Mouse (Mus musculus): ENCODE measurements around the gene Fam167b. TPM values are rescaled to one million over a fixed set of nuclear protein-coding genes. Genes with fewer than 3 reads are reported as not detected.

The Fam167b gene
- 1.6 and 3.6 TPM in 2 replicates for polyA plus RNA-seq (2016; fragmentation: Nextera tagmentation; extraction: Ambion mirVana)

DNA sequence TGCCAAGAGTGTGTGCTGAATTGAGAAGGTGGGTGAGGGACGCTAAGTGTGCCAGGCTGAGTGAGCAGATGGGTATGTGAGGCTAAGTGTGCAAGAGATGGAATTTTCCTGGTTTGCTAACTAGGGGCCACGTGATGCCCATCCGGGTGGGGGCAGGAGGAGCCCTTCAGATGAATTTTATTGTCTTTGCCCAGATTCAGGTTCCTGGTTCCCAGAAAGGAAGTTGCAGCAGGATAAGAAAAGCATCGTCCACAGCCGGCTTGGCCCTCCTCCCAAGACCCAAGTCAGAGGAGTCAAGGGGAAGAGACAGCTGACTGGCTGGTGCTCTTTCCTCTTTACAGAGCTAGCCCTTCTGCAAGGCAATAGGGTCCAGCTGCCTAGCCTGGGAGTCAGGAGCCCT is at the start of gene Fam167b:
Gene Fam167b (minus strand): TSS at position 84 of the 400 bp plus-strand sequence.
- peak within 1 kb of the TSS; percentile 43; the same call in 1 of the 2 replicates for H3K27ac ChIP-seq
- peaks cover 8% of the 10 kb centered on the region for H3K4me1 ChIP-seq
- no peaks in the 10 kb centered on the region for H3K36me3 ChIP-seq
- WGBS: 67% methylated on average over 5 of the region's 5 CpGs
- H3K27me3 ChIP-seq (ENCODE audit: insufficient read depth, poor library complexity, severe bottlenecking): peaks cover 10% of the 10 kb centered on the region; the same call in 1 of the 2 replicates
- H3K4me3 ChIP-seq: no peak within 1 kb of the TSS
- no peaks in the 10 kb centered on the region for H3K9me3 ChIP-seq
- DNase-seq (ENCODE audit: low spot score): no peak

DNA sequence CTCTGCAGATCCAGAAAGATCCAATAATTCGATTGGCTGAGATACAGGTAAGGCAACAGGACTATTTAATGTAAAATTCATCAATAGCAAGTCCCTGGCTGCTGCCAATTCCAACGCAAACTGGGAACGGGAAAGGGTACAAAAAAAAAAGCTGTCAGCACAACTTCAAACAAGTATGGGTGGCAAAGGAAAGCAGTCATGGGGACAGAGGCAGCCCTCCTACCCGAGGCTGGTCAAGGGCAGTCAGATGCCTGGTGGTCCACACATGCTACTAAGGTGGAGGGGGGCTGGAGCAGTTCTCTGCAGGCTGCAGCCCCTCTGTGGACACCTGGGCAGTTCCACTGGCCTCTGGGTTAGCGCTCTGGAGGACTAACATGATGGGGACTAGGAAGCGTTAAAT is 47.7 kb upstream of the Fam167b start:
- DNase-seq (ENCODE audit: low spot score): no peak
- peaks cover 56% of the 10 kb centered on the region for H3K36me3 ChIP-seq
- H3K4me1 ChIP-seq: peaks cover 35% of the 10 kb centered on the region
- 77% methylated on average over 6 of the region's 6 CpGs for WGBS
- no peaks in the 10 kb centered on the region for H3K27me3 ChIP-seq (ENCODE audit: insufficient read depth, poor library complexity, severe bottlenecking)
- H3K27ac ChIP-seq: no peak overlapping the region
- H3K4me3 ChIP-seq: no peak overlapping the region
- H3K9me3 ChIP-seq: no peaks in the 10 kb centered on the region

DNA sequence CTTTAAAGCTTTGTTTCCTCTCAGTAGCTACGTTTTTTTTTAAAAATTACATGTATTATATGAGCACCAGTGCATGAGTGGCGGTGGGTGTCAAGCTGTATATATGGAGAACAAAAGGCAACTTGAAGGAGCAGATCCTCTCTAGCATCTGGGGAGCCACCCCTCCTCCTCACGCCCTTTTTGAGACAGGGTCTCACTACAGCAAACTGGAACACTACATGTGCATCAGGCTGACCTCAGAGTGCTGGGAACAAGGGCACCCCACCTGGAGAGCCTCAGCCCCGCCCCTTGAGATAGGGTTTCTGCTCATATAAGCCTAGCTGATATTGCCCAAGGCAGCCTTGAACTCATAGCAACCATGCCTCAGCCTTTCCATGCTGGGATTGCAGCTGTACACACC is 47.1 kb upstream of the Fam167b start:
- H3K27me3 ChIP-seq (ENCODE audit: insufficient read depth, poor library complexity, severe bottlenecking): no peaks in the 10 kb centered on the region
- peak overlapping the region; percentile 76; the same call in 1 of the 2 replicates for H3K4me3 ChIP-seq
- 37% methylated on average over 4 of the region's 4 CpGs for WGBS
- peaks cover 35% of the 10 kb centered on the region for H3K4me1 ChIP-seq
- no peaks in the 10 kb centered on the region for H3K9me3 ChIP-seq
- DNase-seq (ENCODE audit: low spot score): no peak
- peaks cover 53% of the 10 kb centered on the region for H3K36me3 ChIP-seq
- peak overlapping the region; percentile 89; the same call in 1 of the 2 replicates for H3K27ac ChIP-seq

DNA sequence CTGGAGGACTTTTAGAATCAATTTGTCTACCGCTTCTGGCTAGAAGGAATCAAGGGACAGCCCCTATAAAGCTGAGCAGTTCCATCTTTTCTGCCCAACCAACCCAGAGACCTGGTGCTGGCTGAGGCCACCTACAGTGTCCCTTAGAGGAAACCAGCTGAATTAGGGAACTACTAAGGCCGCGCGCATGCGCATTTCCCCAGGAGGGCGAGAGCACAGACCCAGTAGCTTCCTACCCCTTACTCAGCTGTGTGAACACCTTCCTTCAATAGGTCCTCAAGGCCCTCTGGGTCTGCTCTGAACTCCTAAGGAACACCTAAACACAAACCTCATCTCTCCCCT is 46.7 kb upstream of the Fam167b start:
- Histone ChIP-seq H3K4me3 (peak overlapping the region; percentile 76), H3K4me1 (peaks cover 35% of the 10 kb centered on the region), H3K27ac (peak overlapping the region; percentile 89), H3K9me3 (no peaks in the 10 kb centered on the region), H3K36me3 (peaks cover 48% of the 10 kb centered on the region), H3K27me3 (ENCODE audit: insufficient read depth, poor library complexity, severe bottlenecking) (no peaks in the 10 kb centered on the region)
- peak; percentile 88 for DNase-seq (ENCODE audit: low spot score)
- 2% methylated on average over 6 of the region's 6 CpGs for WGBS

DNA sequence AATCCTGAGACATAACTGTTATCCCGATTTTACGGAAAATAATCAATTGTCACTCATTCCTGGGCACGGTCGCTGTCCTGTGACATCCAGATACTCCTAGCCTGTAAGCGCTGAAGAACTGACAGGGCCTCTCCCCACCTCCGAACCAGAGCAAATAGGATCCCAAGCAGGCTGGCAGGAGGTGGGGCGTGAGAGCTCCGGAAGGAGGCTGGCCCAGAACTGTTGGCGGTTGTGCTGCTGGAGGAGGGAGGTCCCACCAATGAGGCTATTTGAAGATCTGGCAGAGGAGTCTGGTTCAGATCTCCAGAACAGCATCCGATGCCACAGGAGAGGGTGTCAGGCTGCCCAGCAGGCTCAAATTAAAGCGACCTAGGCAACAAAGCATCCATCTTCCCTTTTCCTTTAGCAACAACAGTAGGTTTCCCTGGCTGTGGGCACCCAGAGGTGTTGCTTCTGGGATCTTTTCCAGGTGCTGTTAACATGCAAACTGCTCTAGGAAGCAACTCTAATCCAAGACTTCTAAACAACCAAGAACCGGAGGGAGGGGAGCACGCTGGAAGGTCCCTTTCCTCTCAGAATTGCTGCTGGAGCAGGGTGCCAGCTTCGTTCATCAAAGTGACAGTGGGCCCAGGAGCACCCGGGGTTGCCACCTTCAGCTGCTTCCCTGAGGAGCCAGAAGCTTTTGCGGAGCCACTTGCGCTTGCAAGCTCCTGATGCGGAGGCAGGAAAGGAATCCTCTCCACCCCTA is 46.1 kb upstream of the Fam167b start:
- peaks cover 35% of the 10 kb centered on the region for H3K4me1 ChIP-seq
- peak overlapping the region; percentile 89 for H3K27ac ChIP-seq
- H3K9me3 ChIP-seq: no peaks in the 10 kb centered on the region
- H3K4me3 ChIP-seq: peak overlapping the region; percentile 76
- 1% methylated on average over 18 of the region's 18 CpGs for WGBS
- H3K36me3 ChIP-seq: peaks cover 43% of the 10 kb centered on the region
- no peaks in the 10 kb centered on the region for H3K27me3 ChIP-seq (ENCODE audit: insufficient read depth, poor library complexity, severe bottlenecking)
- DNase-seq (ENCODE audit: low spot score): peak; percentile 96

DNA sequence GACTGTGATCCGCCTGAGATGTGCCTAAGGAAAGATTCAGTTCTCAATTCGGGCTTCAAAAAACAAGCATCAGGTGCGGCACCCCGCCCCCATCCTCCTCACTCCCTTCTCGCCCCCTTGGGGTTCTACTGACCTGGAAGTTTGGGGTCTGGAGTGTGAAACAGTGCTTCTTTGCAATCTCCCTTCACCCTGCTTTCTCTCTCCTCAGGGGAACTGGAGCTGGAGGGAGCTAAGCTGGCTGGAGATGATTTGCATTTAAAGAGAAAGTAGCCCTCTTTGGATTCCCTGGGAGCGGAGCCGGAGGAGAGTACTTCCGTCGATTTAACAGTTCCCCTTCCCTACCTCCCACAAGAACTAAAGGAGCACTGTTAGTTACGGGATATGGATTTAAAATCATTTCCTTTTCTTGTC is 45.3 kb upstream of the Fam167b start, which contains the start of gene Ccdc28b:
Gene Ccdc28b (minus strand): TSS at position 267 of the 411 bp plus-strand sequence.
- no peak for DNase-seq (ENCODE audit: low spot score)
- H3K27ac ChIP-seq: peak within 1 kb of the TSS; percentile 89
- H3K9me3 ChIP-seq: no peaks in the 10 kb centered on the region
- H3K4me1 ChIP-seq: peaks cover 35% of the 10 kb centered on the region
- peak within 1 kb of the TSS; percentile 76 for H3K4me3 ChIP-seq
- peaks cover 35% of the 10 kb centered on the region for H3K36me3 ChIP-seq
- WGBS: 0% methylated on average over 10 of the region's 10 CpGs
- H3K27me3 ChIP-seq (ENCODE audit: insufficient read depth, poor library complexity, severe bottlenecking): no peaks in the 10 kb centered on the region

DNA sequence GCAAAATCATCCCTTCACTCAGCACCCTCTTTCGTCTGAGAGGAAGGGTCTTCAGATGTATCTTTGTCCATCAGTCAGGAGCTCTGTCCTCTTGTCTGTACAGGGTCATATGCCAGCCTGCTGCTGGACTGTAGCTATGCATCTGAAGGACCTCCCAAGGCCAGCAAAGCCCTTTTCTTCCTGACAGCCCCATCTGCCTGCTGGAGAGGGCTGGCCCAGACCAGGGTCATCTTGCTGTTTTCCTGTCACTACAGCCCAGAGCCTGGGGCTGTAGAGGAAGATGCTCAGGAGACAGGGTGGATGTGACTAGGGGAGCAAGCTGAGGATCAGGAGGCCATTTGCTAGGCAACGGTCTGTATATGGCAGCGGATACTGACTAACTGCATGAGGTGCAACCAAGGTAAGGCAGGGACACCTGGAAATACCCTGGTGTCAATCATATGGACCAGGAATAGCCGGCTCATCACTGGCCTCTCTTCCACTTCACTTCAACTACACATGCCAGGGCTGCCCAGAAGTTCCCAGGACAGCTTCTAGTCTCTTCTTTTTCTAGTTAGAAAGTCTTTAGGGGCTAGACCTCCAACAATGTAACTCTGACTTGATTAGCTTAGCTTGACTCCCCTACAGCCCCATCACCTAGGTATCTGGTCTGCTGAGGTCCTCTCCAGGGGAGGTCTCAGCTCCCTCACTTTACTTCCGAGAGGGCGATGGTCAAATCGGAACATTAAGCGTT is 44.6 kb upstream of the Fam167b start:
- peaks cover 28% of the 10 kb centered on the region for H3K36me3 ChIP-seq
- no peaks in the 10 kb centered on the region for H3K27me3 ChIP-seq (ENCODE audit: insufficient read depth, poor library complexity, severe bottlenecking)
- 13% methylated on average over 8 of the region's 8 CpGs for WGBS
- no peaks in the 10 kb centered on the region for H3K9me3 ChIP-seq
- DNase-seq (ENCODE audit: low spot score): no peak
- H3K4me1 ChIP-seq: peaks cover 42% of the 10 kb centered on the region
- H3K27ac ChIP-seq: peak overlapping the region; percentile 89
- peak overlapping the region; percentile 76 for H3K4me3 ChIP-seq

DNA sequence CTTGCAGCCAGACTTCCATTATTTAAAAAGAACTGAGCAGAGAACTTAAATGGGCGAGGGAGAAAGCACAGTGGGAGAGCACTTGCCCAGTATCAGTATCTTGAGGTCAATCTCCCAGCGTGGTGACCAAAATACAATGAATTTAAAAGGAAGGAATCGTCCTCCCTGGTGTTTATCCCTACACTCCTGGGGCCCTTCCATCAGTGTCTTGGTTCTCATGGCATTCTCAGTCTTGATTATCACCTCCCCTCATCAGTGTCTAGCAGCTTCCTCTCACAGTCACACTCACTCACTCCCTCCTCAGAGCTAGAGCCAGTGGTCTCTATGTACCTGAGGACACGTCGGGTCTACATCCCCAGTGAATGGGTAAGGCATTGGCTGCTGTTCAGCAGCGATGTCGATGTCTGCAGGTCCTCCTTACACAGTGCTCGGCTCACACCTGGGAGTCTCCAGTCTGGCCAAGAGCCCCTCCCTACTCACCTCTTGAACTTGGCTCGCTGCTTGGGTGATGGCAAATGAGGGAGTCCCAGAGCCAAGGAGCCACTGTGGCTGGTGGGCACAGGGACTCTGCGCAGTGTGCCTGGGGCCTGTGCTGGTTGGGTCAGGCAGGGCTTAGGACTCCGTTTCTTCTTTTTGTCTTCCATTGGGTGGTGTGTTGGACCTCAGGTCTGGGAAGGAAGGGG is 43.9 kb upstream of the Fam167b start:
- WGBS: 65% methylated on average over 11 of the region's 11 CpGs
- Histone ChIP-seq H3K4me1 (peaks cover 45% of the 10 kb centered on the region), H3K9me3 (no peaks in the 10 kb centered on the region), H3K36me3 (peaks cover 24% of the 10 kb centered on the region), H3K4me3 (0 out of 2 replicates have a peak overlapping the region, but pooled peaks have one; percentile 76), H3K27me3 (ENCODE audit: insufficient read depth, poor library complexity, severe bottlenecking) (no peaks in the 10 kb centered on the region), H3K27ac (no peak overlapping the region)
- no peak for DNase-seq (ENCODE audit: low spot score)

DNA sequence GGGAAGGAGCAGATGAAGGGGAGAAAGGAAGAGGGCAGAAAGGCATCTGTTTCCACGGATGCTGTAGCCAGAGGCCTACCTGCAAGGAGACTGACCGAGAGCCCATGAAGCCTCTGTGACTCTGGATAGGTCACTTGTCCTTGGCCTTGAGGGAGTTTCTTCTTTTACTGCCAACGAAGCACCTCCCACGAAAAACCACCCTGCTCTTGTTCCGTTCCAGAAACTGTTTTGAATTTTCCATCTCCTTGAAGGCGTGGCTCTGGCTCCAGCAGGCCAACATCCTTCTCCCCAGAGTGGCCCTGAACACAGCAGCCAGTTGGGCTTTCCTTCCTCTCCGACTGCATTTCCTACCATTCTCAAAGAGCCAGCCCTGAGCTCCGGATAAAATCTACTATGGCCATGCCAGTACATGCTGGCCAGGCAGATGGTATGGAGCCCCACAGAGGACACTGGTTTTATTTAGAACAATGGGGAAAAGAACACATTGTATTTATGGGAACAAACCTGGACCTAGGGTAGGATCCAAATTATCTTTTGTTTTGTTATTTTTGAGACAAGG is 43.0 kb upstream of the Fam167b start:
- no peak for DNase-seq (ENCODE audit: low spot score)
- Histone ChIP-seq H3K36me3 (peaks cover 24% of the 10 kb centered on the region), H3K9me3 (no peaks in the 10 kb centered on the region), H3K27me3 (ENCODE audit: insufficient read depth, poor library complexity, severe bottlenecking) (no peaks in the 10 kb centered on the region), H3K4me3 (no peak overlapping the region), H3K27ac (0 out of 2 replicates have a peak overlapping the region, but pooled peaks have one; percentile 18), H3K4me1 (peaks cover 45% of the 10 kb centered on the region)
- 68% methylated on average over 8 of the region's 8 CpGs for WGBS

DNA sequence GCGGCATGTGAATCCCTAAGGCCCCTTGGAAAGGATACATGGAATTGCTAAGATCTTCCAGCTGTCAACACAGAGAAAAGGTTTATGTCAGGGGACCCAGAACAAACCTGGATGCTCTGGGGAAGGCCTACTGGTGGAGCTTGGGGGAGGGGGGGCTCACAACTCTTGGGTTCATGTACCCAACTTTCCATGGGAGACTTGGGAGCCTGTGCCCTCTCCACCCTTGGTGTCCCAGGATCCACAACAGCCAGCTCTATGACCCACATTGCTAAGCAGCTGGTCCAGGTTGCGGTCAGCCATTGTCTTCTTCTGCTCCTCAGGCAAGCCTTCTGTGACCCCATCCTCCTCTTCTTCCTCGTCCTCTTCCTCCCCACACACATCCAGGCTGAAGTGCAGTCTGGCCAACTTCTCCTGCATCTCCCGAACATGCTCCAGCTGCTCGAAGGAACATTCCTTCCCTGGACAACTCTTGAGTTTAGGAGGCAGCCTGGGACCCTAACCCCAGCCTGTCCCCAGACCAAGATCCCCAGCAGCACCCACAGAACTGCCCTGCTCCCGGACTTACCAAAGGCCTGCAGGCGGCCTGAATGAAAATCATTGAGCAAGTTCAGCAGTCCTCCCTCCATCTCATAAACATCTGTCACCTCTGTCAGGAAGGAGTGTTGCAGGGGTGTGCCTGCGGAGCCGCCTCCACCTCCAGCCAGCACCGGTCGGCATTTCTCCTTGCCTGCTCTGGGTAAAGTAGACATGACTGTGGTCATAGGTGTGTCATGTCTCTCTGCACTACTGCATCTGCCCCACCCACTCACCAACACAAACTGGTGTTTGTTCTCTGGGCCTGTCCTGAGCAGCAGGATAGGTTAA is 42.3 kb upstream of the Fam167b start:
- Histone ChIP-seq H3K27me3 (ENCODE audit: insufficient read depth, poor library complexity, severe bottlenecking) (no peaks in the 10 kb centered on the region), H3K4me1 (peaks cover 42% of the 10 kb centered on the region), H3K36me3 (peaks cover 26% of the 10 kb centered on the region), H3K27ac (0 out of 2 replicates have a peak overlapping the region, but pooled peaks have one; percentile 18), H3K4me3 (no peak overlapping the region), H3K9me3 (no peaks in the 10 kb centered on the region)
- DNase-seq (ENCODE audit: low spot score): no peak
- 83% methylated on average over 11 of the region's 11 CpGs for WGBS

DNA sequence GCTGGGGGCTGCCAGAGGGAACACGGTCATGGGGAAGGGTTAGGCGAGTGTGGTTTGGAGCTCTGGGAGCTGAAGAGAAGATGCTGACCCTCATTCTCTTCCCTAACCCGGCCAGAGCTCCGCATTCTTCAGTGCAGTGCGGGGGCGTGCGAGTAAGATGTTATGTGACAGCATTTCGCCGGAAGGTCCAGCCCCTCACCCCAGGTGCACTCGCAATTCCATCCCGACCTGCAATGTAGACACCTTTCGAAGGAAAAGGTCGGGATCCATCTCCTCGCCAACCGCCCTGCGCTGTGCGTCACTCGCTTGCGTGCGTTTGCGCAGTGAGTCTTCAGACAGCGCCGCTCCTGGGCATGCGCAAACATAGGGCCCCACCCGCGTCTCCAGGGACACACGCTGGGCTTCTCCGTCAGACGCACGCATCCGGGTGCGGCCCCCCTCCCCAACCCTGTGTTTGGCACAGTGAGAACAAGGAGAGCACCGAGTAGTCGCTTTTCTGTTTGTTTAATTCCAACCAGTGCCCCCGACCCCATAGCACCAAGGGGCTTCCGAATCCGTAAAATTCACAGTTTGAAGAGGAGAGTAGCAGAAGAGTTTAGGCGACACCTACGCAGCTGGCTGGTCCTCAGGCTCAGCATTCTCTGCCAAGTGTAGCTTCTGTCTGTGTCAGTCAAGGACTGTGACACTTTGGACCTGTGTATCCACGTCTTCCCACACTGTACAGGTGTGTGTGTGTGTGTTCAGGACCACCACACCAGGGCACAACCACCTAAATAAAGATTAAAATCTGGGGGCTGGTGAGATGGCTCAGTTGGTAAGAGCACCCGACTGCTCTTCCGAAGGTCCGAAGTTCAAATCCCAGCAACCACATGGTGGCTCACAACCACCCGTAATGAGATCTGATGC is 40.7 kb upstream of the Fam167b start, which contains the start of gene Iqcc:
Gene Iqcc (minus strand): TSS at position 314 of the 906 bp plus-strand sequence.
- WGBS: 5% methylated on average over 44 of the region's 44 CpGs
- Histone ChIP-seq H3K27ac (peak within 1 kb of the TSS; percentile 85), H3K4me3 (peak within 1 kb of the TSS; percentile 67), H3K36me3 (peaks cover 30% of the 10 kb centered on the region), H3K4me1 (peaks cover 26% of the 10 kb centered on the region), H3K9me3 (no peaks in the 10 kb centered on the region), H3K27me3 (ENCODE audit: insufficient read depth, poor library complexity, severe bottlenecking) (no peaks in the 10 kb centered on the region)
- DNase-seq (ENCODE audit: low spot score): peak; percentile 98

Measured in heart, embryonic 10.5 days (tissue).